ENCODE assay signal across 20 mouse cellular contexts in the genomic region with DNA sequence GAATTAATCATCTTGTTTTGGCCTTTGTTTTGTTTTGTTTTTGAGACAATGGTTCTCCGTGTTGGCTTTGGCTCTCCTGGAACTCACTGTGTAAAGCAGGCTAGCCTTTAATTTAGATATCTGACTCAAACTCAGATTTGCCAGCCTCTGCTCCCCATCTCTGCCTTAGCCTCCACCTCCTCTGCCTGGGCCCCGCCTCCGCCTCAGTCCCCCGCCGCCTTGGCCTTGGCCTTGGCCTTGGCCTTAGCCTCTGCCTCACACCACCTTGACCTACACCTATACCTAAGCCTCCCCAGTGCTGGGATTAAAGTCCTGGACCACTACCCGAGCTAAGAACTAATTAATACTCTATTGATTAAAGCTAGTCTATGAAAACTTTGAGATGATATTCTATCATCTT. TPM values are rescaled to one million over a fixed set of nuclear protein-coding genes. Genes with fewer than 3 reads are reported as not detected.
DNase-seq lines count a peak whose midpoint lies in the region; ATAC-seq and TF ChIP-seq lines count a peak whose summit lies in the region.
"Had no signal": no experiment of that assay in that cellular context is flagged by ENCODE, and none has a peak within 500 bp of the region (broad histone marks: within the 10 kb centered on the region; RNA-seq: fewer than 3 reads in every experiment).

No protein-coding gene starts in this region.

- peaks cover 11% of the 10 kb centered on the region; the same call in 1 of the 2 replicates for H3K79me2 ChIP-seq in liver, adult 2 months (ENCODE audit: control insufficient read depth, insufficient read depth, low read length)

- no peak for TF ChIP-seq POLR2A in cerebellum, adult 2 months (IDR thresholded peaks at IDR 0.05; ENCODE audit: borderline replicate concordance, insufficient read depth, low read length)
- no peak for TF ChIP-seq POLR2A in liver, adult 2 months (IDR thresholded peaks at IDR 0.05; ENCODE audit: extremely low read depth, insufficient read depth, low read length)

- H3K36me3 ChIP-seq in liver, adult 2 months (ENCODE audit: control insufficient read depth, insufficient read depth, low read length): no peaks in the 10 kb centered on the region
- H3K36me3 ChIP-seq in liver, postnatal 0 days (replicated peaks; ENCODE audit: insufficient read depth, low read length): no peaks in the 10 kb centered on the region
- H3K36me3 ChIP-seq: embryonic facial prominence, embryonic 13.5 days; forebrain, embryonic 10.5 days; heart, embryonic 15.5 days; midbrain, embryonic 10.5 days; stomach, embryonic 15.5 days had no signal

- peak overlapping the region; percentile 61; the same call in 1 of the 2 replicates for H3K9ac ChIP-seq in liver, adult 2 months (ENCODE audit: low read depth, low read length)
- no peak overlapping the region for H3K9ac ChIP-seq in liver, postnatal 0 days (replicated peaks)
- H3K9ac ChIP-seq: embryonic facial prominence, embryonic 13.5 days; heart, embryonic 15.5 days; stomach, embryonic 15.5 days had no signal

- 84% methylated on average over 6 of the region's 6 CpGs for WGBS in cerebellum, adult 2 months
- WGBS in liver, adult 2 months: 64% methylated on average over 6 of the region's 6 CpGs
- 69% methylated on average over 6 of the region's 6 CpGs for whole genome bisulfite sequencing in liver, postnatal 0 days (ENCODE audit: insufficient replicate concordance)

- no peak overlapping the region for H3K4me2 ChIP-seq in liver, postnatal 0 days (ENCODE audit: low read depth, low read length)

- H3K27ac ChIP-seq in cerebellum, adult 2 months (ENCODE audit: insufficient read depth, low read length): no peak overlapping the region
- 0 out of 2 replicates have a peak overlapping the region, but pooled peaks have one; percentile 39 for H3K27ac ChIP-seq in liver, adult 2 months (replicated peaks; ENCODE audit: insufficient read depth, low read depth, low read length)
- H3K27ac ChIP-seq in liver, postnatal 0 days (ENCODE audit: low read depth): no peak overlapping the region
- H3K27ac ChIP-seq: embryonic facial prominence, embryonic 13.5 days; forebrain, embryonic 10.5 days; gastrocnemius, adult 2 months; heart, adult 2 months; heart, embryonic 15.5 days; layer of hippocampus, adult 2 months; midbrain, embryonic 10.5 days; stomach, embryonic 15.5 days had no signal

- no peaks in the 10 kb centered on the region for H3K27me3 ChIP-seq in cerebellum, adult 2 months (ENCODE audit: control insufficient read depth, insufficient read depth, low read length)
- no peaks in the 10 kb centered on the region for H3K27me3 ChIP-seq in liver, adult 2 months (ENCODE audit: control insufficient read depth, insufficient read depth, low read length)
- no peaks in the 10 kb centered on the region for H3K27me3 ChIP-seq in liver, postnatal 0 days (ENCODE audit: insufficient read depth, low read length)
- H3K27me3 ChIP-seq: heart, embryonic 15.5 days; stomach, embryonic 15.5 days had no signal

- no peaks in the 10 kb centered on the region for H3K9me3 ChIP-seq in liver, postnatal 0 days (ENCODE audit: low read length)
- H3K9me3 ChIP-seq: embryonic facial prominence, embryonic 13.5 days; forebrain, embryonic 10.5 days; heart, embryonic 15.5 days; midbrain, embryonic 10.5 days; stomach, embryonic 15.5 days had no signal

- peak; percentile 7 for DNase-seq in cerebellum, adult 11-12 months
- no peak for DNase-seq in cerebellum, adult 2 months
- no peak for DNase-seq in liver, adult 2 months (ENCODE audit: extremely low read depth, low read depth, low spot score)
- no peak for DNase-seq in liver, postnatal 0 days
- DNase-seq in testis, postnatal 14 days (ENCODE audit: low spot score): peak; percentile 10
- no peak for DNase-seq in testis, postnatal 10 days (ENCODE audit: low spot score)
- DNase-seq in right cerebral cortex, adult 2 months (ENCODE audit: low spot score in 2 of 2): no peak
- DNase-seq: cerebellum, adult 8-10 months; gastrocnemius, adult 2 months; heart, adult 2 months; kidney, adult 11 months; kidney, postnatal 10 days; lung, postnatal 36 days; right cerebral cortex, postnatal 14 days had no signal

- no peak for ATAC-seq in liver, postnatal 0 days

- no peak overlapping the region for H3K4me3 ChIP-seq in cerebellum, adult 2 months (replicated peaks; ENCODE audit: insufficient read depth, low read depth, low read length)
- H3K4me3 ChIP-seq in liver, adult 2 months (ENCODE audit: insufficient read depth, low read depth, low read length): peak overlapping the region; percentile 48; the same call in 1 of the 2 replicates
- H3K4me3 ChIP-seq in liver, postnatal 0 days (ENCODE audit: low read depth, low read length): no peak overlapping the region
- H3K4me3 ChIP-seq: embryonic facial prominence, embryonic 13.5 days; heart, adult 2 months; stomach, embryonic 15.5 days had no signal

- no peak for TF ChIP-seq CTCF in cerebellum, adult 2 months (IDR thresholded peaks at IDR 0.05; ENCODE audit: borderline replicate concordance, insufficient read depth, low read depth, low read length)
- no peak for TF ChIP-seq CTCF in liver, adult 2 months (IDR thresholded peaks at IDR 0.05; ENCODE audit: low read depth, low read length)
- TF ChIP-seq CTCF in liver, postnatal 0 days (IDR thresholded peaks at IDR 0.05; ENCODE audit: low read depth): no peak

- H3K4me1 ChIP-seq in cerebellum, adult 2 months (ENCODE audit: control insufficient read depth, insufficient read depth, low read length): no peaks in the 10 kb centered on the region
- peaks cover 17% of the 10 kb centered on the region for H3K4me1 ChIP-seq in liver, adult 2 months (ENCODE audit: control insufficient read depth, insufficient read depth, low read length)
- H3K4me1 ChIP-seq in liver, postnatal 0 days (ENCODE audit: insufficient read depth): peaks cover 9% of the 10 kb centered on the region
- H3K4me1 ChIP-seq: heart, embryonic 15.5 days; stomach, embryonic 15.5 days had no signal

- no peak for TF ChIP-seq EP300 in liver, postnatal 0 days (IDR thresholded peaks at IDR 0.05; ENCODE audit: low read depth)

RNA-seq across cellular contexts. Expression of a gene that starts 2.2 kb away (rescaled TPM):
- 15.0 and 15.2 TPM in 2 replicates for polyA plus RNA-seq in cerebellum, adult 2 months (2012; rRNA removed)
- 37.9 and 38.3 TPM in 2 replicates for total RNA-seq in liver, adult 2 months (2014; rRNA removed)
- 4.2 and 6.0 TPM in 2 replicates for polyA plus RNA-seq in liver, adult 2 months (2012; rRNA removed)
- polyA plus RNA-seq in liver, postnatal 0 days (2015; fragmentation: Nextera tagmentation; extraction: Ambion mirVana): 14.7 and 16.7 TPM in 2 replicates

Comparison
In these comparisons a context has a peak if more than half of its experiments do, and no peak if none do; other contexts are left out.
1. DNase-seq: peak in cerebellum, adult 11-12 months (single experiment) and testis, postnatal 14 days (single experiment); none in cerebellum, adult 2 months (0 of 2), liver, adult 2 months (single experiment), liver, postnatal 0 days (single experiment), testis, postnatal 10 days (single experiment) and right cerebral cortex, adult 2 months (0 of 2).